Mouse (Mus musculus) MEL (cell line): ENCODE results near the gene Gm20388. TPM values are rescaled to one million over a fixed set of nuclear protein-coding genes. Genes with fewer than 3 reads are reported as not detected.

Source experiments
- DNase-seq: peaks from one replicate; pipeline ENCODE4 v3.0.0; 2011; ENCODE audit warnings: low read depth, low spot score
- H3K27ac ChIP-seq: 2 replicates; pipeline ENCODE4 v1.5.1; 2012; ENCODE audit warnings: low read depth, mild to moderate bottlenecking, control low read depth, low read length, moderate library complexity; ENCODE audit not compliant: control insufficient read depth
- H3K27me3 ChIP-seq, 2 experiments: fragments of 150-350 bp in 1 of 2; sonication (generic) in 1 of 2; 2 replicates each; pipeline ENCODE4 v1.6.1; 2012; ENCODE audit warnings: low read length in 2 of 2, mild to moderate bottlenecking in 2 of 2, improper control_type of control experiment in 1 of 2, moderate library complexity in 1 of 2; ENCODE audit not compliant: insufficient read depth in 2 of 2, control insufficient read depth in 1 of 2
- H3K36me3 ChIP-seq, 2 experiments: 2 replicates each; pipeline ENCODE4 v1.6.1; 2012 to 2014; ENCODE audit warnings: low read length in 2 of 2, improper control_type of control experiment in 1 of 2, inconsistent platforms in 1 of 2, mild to moderate bottlenecking in 1 of 2; ENCODE audit not compliant: insufficient read depth in 2 of 2, control insufficient read depth in 1 of 2
- H3K4me1 ChIP-seq, 2 experiments: fragments of 150-350 bp in 1 of 2; sonication (generic) in 1 of 2; 2 replicates each; pipeline ENCODE4 v1.6.1; 2012; ENCODE audit warnings: low read length in 2 of 2, improper control_type of control experiment in 1 of 2, mild to moderate bottlenecking in 1 of 2; ENCODE audit not compliant: insufficient read depth in 2 of 2, control insufficient read depth in 1 of 2
- H3K4me3 ChIP-seq, 2 experiments: fragments of 150-350 bp in 1 of 2; sonication (generic) in 1 of 2; 2 replicates each; pipeline ENCODE4 v1.5.1; 2012; ENCODE audit warnings: low read depth in 2 of 2, low read length in 2 of 2, mild to moderate bottlenecking in 2 of 2, moderate library complexity in 2 of 2, control low read depth in 1 of 2, improper control_type of control experiment in 1 of 2; ENCODE audit not compliant: control insufficient read depth in 1 of 2, insufficient read depth in 1 of 2
- H3K79me2 ChIP-seq: 2 replicates; pipeline ENCODE4 v1.6.1; 2012; ENCODE audit warnings: mild to moderate bottlenecking, low read length, moderate library complexity; ENCODE audit not compliant: control insufficient read depth, poor library complexity, insufficient read depth
- H3K9ac ChIP-seq: 2 replicates; pipeline ENCODE4 v1.6.1; 2012; ENCODE audit warnings: low read depth, mild to moderate bottlenecking, control low read depth, low read length, moderate library complexity; ENCODE audit not compliant: control insufficient read depth, poor library complexity, severe bottlenecking
- H3K9me3 ChIP-seq: fragments of 150-350 bp; sonication (generic); replicated peaks from 2 replicates; pipeline ENCODE4 v1.6.1; 2012; ENCODE audit warnings: mild to moderate bottlenecking, low read length, improper control_type of control experiment, moderate library complexity; ENCODE audit not compliant: insufficient read depth
- BHLHE40 ChIP-seq: IDR thresholded peaks from 2 replicates; pipeline ENCODE4 v1.6.1; 2012; ENCODE audit warnings: low read depth, mild to moderate bottlenecking, inconsistent platforms, low read length, improper control_type of control experiment, borderline replicate concordance
- CHD1 ChIP-seq: IDR thresholded peaks from 2 replicates; pipeline ENCODE4 v1.6.1; 2012; ENCODE audit warnings: low read depth, mild to moderate bottlenecking, inconsistent platforms, low read length, improper control_type of control experiment
- CTCF ChIP-seq, 3 experiments: IDR thresholded peaks in 2 of 3; conservative IDR thresholded peaks in 1 of 3; 2 replicates each; pipeline ENCODE4 v1.5.1; 2011 to 2012; ENCODE audit warnings: low read length in 3 of 3, low read depth in 2 of 3, mild to moderate bottlenecking in 2 of 3, improper control_type of control experiment in 1 of 3, inconsistent platforms in 1 of 3, mixed read lengths in 1 of 3, moderate library complexity in 1 of 3; ENCODE audit not compliant: control insufficient read depth in 1 of 3, insufficient read depth in 1 of 3, poor library complexity in 1 of 3, severe bottlenecking in 1 of 3
- E2F4 ChIP-seq: IDR thresholded peaks from 2 replicates; pipeline ENCODE4 v1.6.1; 2011; ENCODE audit warnings: low read depth, low read length, improper control_type of control experiment, borderline replicate concordance
- ELF1 ChIP-seq: IDR thresholded peaks from 2 replicates; pipeline ENCODE4 v1.6.1; 2014; ENCODE audit warnings: low read depth, mild to moderate bottlenecking, inconsistent platforms, low read length, improper control_type of control experiment, moderate library complexity
- EP300 ChIP-seq, 2 experiments: IDR thresholded peaks; 2 replicates each; pipeline ENCODE4 v1.6.1; 2011; ENCODE audit warnings: improper control_type of control experiment in 2 of 2, low read length in 2 of 2, low read depth in 1 of 2, mild to moderate bottlenecking in 1 of 2
- ETS1 ChIP-seq: IDR thresholded peaks from 2 replicates; pipeline ENCODE4 v1.6.1; 2012; ENCODE audit warnings: low read depth, mild to moderate bottlenecking, inconsistent platforms, low read length, improper control_type of control experiment, moderate library complexity
- GABPA ChIP-seq: IDR thresholded peaks from 2 replicates; pipeline ENCODE4 v1.6.1; 2012; ENCODE audit warnings: low read depth, mild to moderate bottlenecking, inconsistent platforms, low read length, improper control_type of control experiment, moderate library complexity
- GATA1 ChIP-seq: IDR thresholded peaks from 2 replicates; pipeline ENCODE4 v1.6.1; 2011; ENCODE audit warnings: low read depth, low read length, improper control_type of control experiment
- HCFC1 ChIP-seq: IDR thresholded peaks from 2 replicates; pipeline ENCODE4 v1.6.1; 2012; ENCODE audit warnings: low read depth, mild to moderate bottlenecking, inconsistent platforms, low read length, improper control_type of control experiment, moderate library complexity
- JUND ChIP-seq: IDR thresholded peaks from 2 replicates; pipeline ENCODE4 v1.6.1; 2011; ENCODE audit warnings: low read depth, mild to moderate bottlenecking, improper control_type of control experiment, low read length
- MAFK ChIP-seq: IDR thresholded peaks from 2 replicates; pipeline ENCODE4 v1.6.1; 2011; ENCODE audit warnings: low read depth, mild to moderate bottlenecking, low read length, improper control_type of control experiment, borderline replicate concordance
- MAX ChIP-seq: IDR thresholded peaks from 2 replicates; pipeline ENCODE4 v1.6.1; 2011; ENCODE audit warnings: low read length, improper control_type of control experiment
- MAZ ChIP-seq: IDR thresholded peaks from 2 replicates; pipeline ENCODE4 v1.6.1; 2012; ENCODE audit warnings: low read depth, mild to moderate bottlenecking, inconsistent platforms, low read length, improper control_type of control experiment
- MXI1 ChIP-seq: IDR thresholded peaks from 2 replicates; pipeline ENCODE4 v1.6.1; 2011; ENCODE audit warnings: mild to moderate bottlenecking, low read depth, low read length, improper control_type of control experiment
- NRF1 ChIP-seq: IDR thresholded peaks from 2 replicates; pipeline ENCODE4 v1.6.1; 2014; ENCODE audit warnings: low read depth, mild to moderate bottlenecking, inconsistent platforms, low read length, improper control_type of control experiment, moderate library complexity; ENCODE audit not compliant: poor library complexity, insufficient read depth, severe bottlenecking
- POLR2A ChIP-seq, 2 experiments: IDR thresholded peaks; 2 replicates each; pipeline ENCODE4 v1.6.1; 2011 to 2012; ENCODE audit warnings: low read length in 2 of 2, mild to moderate bottlenecking in 2 of 2, control low read depth in 1 of 2, improper control_type of control experiment in 1 of 2, low read depth in 1 of 2, moderate library complexity in 1 of 2; ENCODE audit not compliant: control insufficient read depth in 1 of 2, insufficient read depth in 1 of 2, poor library complexity in 1 of 2
- RCOR1 ChIP-seq: IDR thresholded peaks from 2 replicates; pipeline ENCODE4 v1.6.1; 2012; ENCODE audit warnings: low read depth, mild to moderate bottlenecking, inconsistent platforms, low read length, improper control_type of control experiment
- SIN3A ChIP-seq: IDR thresholded peaks from 2 replicates; pipeline ENCODE4 v1.6.1; 2012; ENCODE audit warnings: low read length, improper control_type of control experiment, inconsistent platforms
- SMC3 ChIP-seq: IDR thresholded peaks from 2 replicates; pipeline ENCODE4 v1.6.1; 2011; ENCODE audit warnings: low read depth, low read length, improper control_type of control experiment
- TAL1 ChIP-seq: IDR thresholded peaks from 2 replicates; pipeline ENCODE4 v1.6.1; 2012; ENCODE audit warnings: mild to moderate bottlenecking, inconsistent platforms, low read length, moderate library complexity, mixed read lengths
- TBP ChIP-seq: IDR thresholded peaks from 2 replicates; pipeline ENCODE4 v1.8.0; 2011; ENCODE audit warnings: low read depth, low read length, improper control_type of control experiment
- TCF12 ChIP-seq: IDR thresholded peaks from 2 replicates; pipeline ENCODE4 v1.6.1; 2014; ENCODE audit warnings: low read depth, mild to moderate bottlenecking, inconsistent platforms, low read length, improper control_type of control experiment, moderate library complexity
- UBTF ChIP-seq: IDR thresholded peaks from 2 replicates; pipeline ENCODE4 v1.6.1; 2012; ENCODE audit warnings: low read depth, mild to moderate bottlenecking, inconsistent platforms, low read length, improper control_type of control experiment, moderate library complexity, borderline replicate concordance; ENCODE audit not compliant: insufficient read depth
- ZC3H11A ChIP-seq: IDR thresholded peaks from 2 replicates; pipeline ENCODE4 v1.6.1; 2012; ENCODE audit warnings: low read depth, mild to moderate bottlenecking, inconsistent platforms, low read length, improper control_type of control experiment
- ZMIZ1 ChIP-seq: IDR thresholded peaks from 2 replicates; pipeline ENCODE4 v1.6.1; 2012; ENCODE audit warnings: low read depth, mild to moderate bottlenecking, inconsistent platforms, low read length, improper control_type of control experiment, moderate library complexity
- polyA plus RNA-seq, 2 experiments: library from polyadenylated mRNA; stranded (reverse) in 1 of 2; unstranded in 1 of 2; fragments of >175 nt in 1 of 2; fragments of >200 nt in 1 of 2; gene quantifications; 2 replicates each; pipeline versions ENCODE4 v1.2.1 to v1.2.4; 2012; ENCODE audit warnings: low replicate concordance in 2 of 2, low read depth in 1 of 2; ENCODE audit not compliant: insufficient read length in 2 of 2, insufficient read depth in 1 of 2, missing spikeins in 1 of 2
- total RNA-seq: library from RNA; depleted of rRNA; stranded (reverse); fragments of 300-350 nt; gene quantifications from 2 replicates; pipeline ENCODE4 v1.2.3, GENCODE M21; 2012

Gm20388 gene
- total and polyA plus RNA-seq, 3 experiments: 11.1 to 17.8 TPM; not detected in 1

DNA sequence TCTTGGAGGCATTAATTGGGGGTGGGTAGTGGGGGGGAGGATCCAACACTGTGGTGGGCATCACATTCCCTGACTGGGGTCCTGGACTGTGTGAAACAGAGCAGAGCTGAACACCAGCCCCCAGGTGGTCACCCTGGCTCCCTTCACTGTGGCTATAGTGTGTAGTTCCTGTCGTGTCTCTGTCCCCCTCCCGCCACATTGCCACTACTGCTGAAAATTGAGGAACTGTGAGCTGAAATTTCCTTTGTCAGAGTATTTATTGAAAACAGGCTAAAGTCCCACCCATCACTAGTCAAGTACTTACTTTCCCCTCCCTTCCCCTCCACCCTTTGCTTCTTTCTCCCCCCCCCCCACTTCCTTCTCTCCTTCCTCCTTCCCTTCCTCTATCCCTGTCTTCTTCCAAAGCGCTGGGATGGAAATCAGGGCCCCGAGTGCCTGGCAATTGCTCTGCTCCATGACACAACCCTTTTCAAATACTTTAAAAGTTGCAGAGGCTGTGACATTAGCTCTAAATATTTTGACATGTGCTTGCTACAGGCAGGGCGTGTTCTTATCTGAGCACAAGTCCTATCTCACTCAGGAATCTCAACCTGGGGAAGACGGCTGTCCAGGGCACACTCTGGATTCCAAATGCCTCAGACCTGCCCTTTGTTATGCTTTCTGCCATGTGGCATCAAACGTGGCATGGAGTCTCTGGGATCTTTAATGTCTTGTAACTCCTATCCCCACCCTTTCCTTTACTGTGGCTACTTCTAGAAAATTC, 1200.7 kb downstream of the Gm20388 start:
- Histone ChIP-seq H3K4me3 (no peak overlapping the region; a peak in 1 of 4 replicates), H3K36me3 (peaks cover 0 to 13% of the 10 kb centered on the region in 2 experiments; a peak in 2 of 4 replicates), H3K9ac (peak overlapping the region; percentile 40), H3K4me1 (peaks cover 3 to 21% of the 10 kb centered on the region in 2 experiments; a peak in 3 of 4 replicates), H3K79me2 (peaks cover 14% of the 10 kb centered on the region), H3K9me3 (no peaks in the 10 kb centered on the region), H3K27ac (peak overlapping the region; percentile 60), H3K27me3 (no peaks in the 10 kb centered on the region)
- TF ChIP-seq SIN3A (peak; percentile 33; the same call in 1 of the 2 replicates), ETS1 (0 out of 2 replicates have a peak, but pooled peaks have one; percentile 13), EP300 (IDR thresholded peaks at IDR 0.05; ENCODE audit: low read depth in 1 of 2, low read length in 2 of 2) (0 out of 4 replicates have a peak, but pooled peaks of 1 of the 2 experiments have one; percentile 7), MAX (0 out of 2 replicates have a peak, but pooled peaks have one; percentile 50), NRF1 (no peak), POLR2A (IDR thresholded peaks at IDR 0.05; ENCODE audit: control insufficient read depth in 1 of 2, insufficient read depth in 1 of 2, low read depth in 1 of 2, low read length in 2 of 2, poor library complexity in 1 of 2) (no peak), GATA1 (peak; percentile 58), MXI1 (peak; percentile 62)
- DNase-seq: peak; percentile 55

DNA sequence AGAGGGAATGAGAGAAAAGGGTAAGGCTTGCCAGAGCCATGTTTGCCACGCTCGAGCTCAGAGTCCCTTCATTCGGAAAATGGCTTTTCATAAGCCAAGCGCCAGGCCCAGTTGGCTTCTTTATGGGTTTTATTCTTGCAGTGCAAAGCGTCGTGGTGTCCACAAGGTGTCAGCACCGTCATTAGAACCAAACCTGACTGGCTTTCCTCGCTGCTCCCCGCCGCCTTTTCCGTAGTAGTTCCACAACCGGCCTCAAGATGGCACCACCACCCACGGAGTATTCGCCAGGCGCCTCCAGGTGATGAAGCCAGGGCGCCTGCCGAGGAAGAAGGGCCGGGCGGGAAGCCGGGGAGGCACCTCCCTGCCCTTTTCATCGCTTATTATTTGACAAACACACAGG, 1202.6 kb downstream of the Gm20388 start:
- Histone ChIP-seq H3K4me3 (peak overlapping the region; percentile 21 to 41), H3K27me3 (no peaks in the 10 kb centered on the region), H3K4me1 (peaks cover 3 to 21% of the 10 kb centered on the region in 2 experiments; a peak in 3 of 4 replicates), H3K9me3 (no peaks in the 10 kb centered on the region), H3K9ac (peak overlapping the region; percentile 62), H3K27ac (peak overlapping the region; percentile 23; the same call in 1 of the 2 replicates), H3K79me2 (peaks cover 20% of the 10 kb centered on the region), H3K36me3 (peaks cover 0 to 10% of the 10 kb centered on the region in 2 experiments; a peak in 2 of 4 replicates)
- DNase-seq: peak; percentile 94
- TF ChIP-seq POLR2A (IDR thresholded peaks at IDR 0.05; ENCODE audit: control insufficient read depth in 1 of 2, insufficient read depth in 1 of 2, low read depth in 1 of 2, low read length in 2 of 2, poor library complexity in 1 of 2): no peak
- TF ChIP-seq SMC3: peak; percentile 99
- peak; percentile 81 for TF ChIP-seq SIN3A
- TF ChIP-seq EP300 (IDR thresholded peaks at IDR 0.05; ENCODE audit: low read depth in 1 of 2, low read length in 2 of 2): peak in 1 of 2 experiments; percentile 16; a peak in 1 of 4 replicates
- no peak for TF ChIP-seq CHD1
- TF ChIP-seq MAFK: no peak
- 0 out of 2 replicates have a peak, but pooled peaks have one; percentile 17 for TF ChIP-seq ETS1
- TF ChIP-seq MAZ: peak; percentile 69; the same call in 1 of the 2 replicates
- TF ChIP-seq TAL1: no peak
- TF ChIP-seq NRF1: peak; percentile 22; the same call in 1 of the 2 replicates
- TF ChIP-seq MXI1: peak; percentile 66; the same call in 1 of the 2 replicates
- TF ChIP-seq BHLHE40: peak; percentile 74
- peak; percentile 29; the same call in 1 of the 2 replicates for TF ChIP-seq JUND
- no peak for TF ChIP-seq ZMIZ1
- peak; percentile 92 to 100 (median 96); a peak in 5 of 6 replicates for TF ChIP-seq CTCF (IDR thresholded peaks at IDR 0.05 in 2 of 3, conservative IDR thresholded peaks at IDR 0.05 in 1 of 3; ENCODE audit: control insufficient read depth in 1 of 3, insufficient read depth in 1 of 3, low read depth in 2 of 3, low read length in 3 of 3, poor library complexity in 1 of 3, severe bottlenecking in 1 of 3)
- 0 out of 2 replicates have a peak, but pooled peaks have one; percentile 36 for TF ChIP-seq TBP
- TF ChIP-seq ELF1: peak; percentile 54; the same call in 1 of the 2 replicates
- peak; percentile 98 for TF ChIP-seq ZC3H11A
- no peak for TF ChIP-seq E2F4
- 0 out of 2 replicates have a peak, but pooled peaks have one; percentile 8 for TF ChIP-seq RCOR1
- no peak for TF ChIP-seq UBTF
- TF ChIP-seq GABPA: no peak
- TF ChIP-seq HCFC1: peak; percentile 57; the same call in 1 of the 2 replicates
- peak; percentile 36; the same call in 1 of the 2 replicates for TF ChIP-seq TCF12
